Mouse (Mus musculus) kidney, adult 2 months (tissue): ENCODE data around the gene Zfp973.
"Not testable (repeated sequence)": the region's sequence is repeated elsewhere in the genome, so short reads cannot be mapped to it uniquely, and the experiment has no call there.

ENCODE experiments used
- CTCF ChIP-seq: fragments of 200-500 bp; conservative IDR thresholded peaks from 2 replicates; pipeline ENCODE4 v1.5.1; 2011; ENCODE audit warnings: low read depth, mild to moderate bottlenecking, control low read depth, low read length, moderate library complexity, mixed read lengths; ENCODE audit not compliant: insufficient read depth, insufficient read length
- POLR2A ChIP-seq: fragments of 200-500 bp; IDR thresholded peaks from one replicate; pipeline ENCODE4 v1.6.1; 2011; ENCODE audit warnings: low read depth, low read length, control low read depth

- TF ChIP-seq POLR2A, CTCF: not testable (repeated sequence)
Observed at GRCm38 (mm10) chr2:176708051-176708450, 37.7 kb downstream of the Zfp973 start, which contains the start of gene Gm14305.
